Comparison of ENCODE assay signal across 8 mouse cellular contexts in the genomic region with DNA sequence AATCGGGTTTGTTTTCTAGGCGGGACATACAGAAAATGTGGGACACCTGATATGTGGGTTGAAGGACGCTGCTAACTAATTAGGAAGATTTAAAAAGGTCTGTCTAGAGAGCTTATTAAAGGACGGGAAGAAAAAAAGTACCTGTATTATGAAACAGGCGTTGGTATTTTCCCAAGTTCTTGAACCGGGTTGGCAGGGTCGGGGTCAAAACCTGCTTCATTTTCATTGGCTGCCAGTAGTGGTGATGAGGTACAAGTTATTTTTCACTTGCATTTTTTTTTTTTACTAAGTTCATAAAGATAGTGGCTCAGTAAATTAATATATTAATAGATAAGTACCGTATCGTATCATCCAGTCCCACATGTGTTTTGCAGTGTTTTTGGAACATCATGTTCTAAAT. TPM values are rescaled to one million over a fixed set of nuclear protein-coding genes. Genes with fewer than 3 reads are reported as not detected.
DNase-seq lines count a peak whose midpoint lies in the region; ATAC-seq and TF ChIP-seq lines count a peak whose summit lies in the region.

No protein-coding gene starts in this region.

- intact Hi-C loops in left cerebral cortex, postnatal 4 days (cut with DNase I), result no loop called here

- DNase-seq in lung, embryonic 14.5 days, result no peak
- no peak for DNase-seq in lung, postnatal 14 days
- DNase-seq in limb, embryonic 10.5 days (ENCODE audit: low spot score), result no peak
- no peak for DNase-seq in cerebellum, adult 11 months
- no peak for DNase-seq in gastrocnemius, adult 18-20 months (ENCODE audit: low spot score)
- DNase-seq in left cerebral cortex, postnatal 4 days, result no peak

- H3K27ac ChIP-seq in lung, embryonic 14.5 days (ENCODE audit: low read depth), result peak overlapping the region; percentile 80; the same call in 1 of the 2 replicates
- no peak overlapping the region for H3K27ac ChIP-seq in forebrain, embryonic 15.5 days (replicated peaks)
- no peak overlapping the region for H3K27ac ChIP-seq in limb, embryonic 10.5 days
- H3K27ac ChIP-seq in neural tube, embryonic 15.5 days (replicated peaks), result no peak overlapping the region

- no peaks in the 10 kb centered on the region for H3K36me3 ChIP-seq in lung, embryonic 14.5 days (ENCODE audit: insufficient read depth)
- H3K36me3 ChIP-seq in forebrain, embryonic 15.5 days, result no peaks in the 10 kb centered on the region
- H3K36me3 ChIP-seq in limb, embryonic 10.5 days, result no peaks in the 10 kb centered on the region
- H3K36me3 ChIP-seq in neural tube, embryonic 15.5 days, result no peaks in the 10 kb centered on the region

- WGBS in lung, embryonic 14.5 days, result 12% methylated on average over 9 of the region's 9 CpGs
- WGBS in forebrain, embryonic 15.5 days, result 19% methylated on average over 9 of the region's 9 CpGs
- WGBS in limb, embryonic 10.5 days, result 17% methylated on average over 9 of the region's 9 CpGs
- WGBS in neural tube, embryonic 15.5 days, result 18% methylated on average over 9 of the region's 9 CpGs

- no peaks in the 10 kb centered on the region for H3K27me3 ChIP-seq in lung, embryonic 14.5 days (ENCODE audit: insufficient read depth, low read length)
- H3K27me3 ChIP-seq in forebrain, embryonic 15.5 days, result 0 out of 2 replicates have a peak, but pooled peaks cover 4% of the 10 kb centered on the region
- H3K27me3 ChIP-seq in limb, embryonic 10.5 days (ENCODE audit: low read depth, poor library complexity, severe bottlenecking), result peaks cover 22% of the 10 kb centered on the region
- peaks cover 2% of the 10 kb centered on the region; the same call in 1 of the 2 replicates for H3K27me3 ChIP-seq in neural tube, embryonic 15.5 days (replicated peaks)

- peaks cover 9% of the 10 kb centered on the region for H3K4me1 ChIP-seq in lung, embryonic 14.5 days (ENCODE audit: insufficient read depth)
- H3K4me1 ChIP-seq in forebrain, embryonic 15.5 days, result peaks cover 22% of the 10 kb centered on the region
- H3K4me1 ChIP-seq in limb, embryonic 10.5 days, result peaks cover 39% of the 10 kb centered on the region
- peaks cover 28% of the 10 kb centered on the region for H3K4me1 ChIP-seq in neural tube, embryonic 15.5 days

- H3K9ac ChIP-seq in lung, embryonic 14.5 days, result peak overlapping the region; percentile 85
- H3K9ac ChIP-seq in forebrain, embryonic 15.5 days (replicated peaks), result no peak overlapping the region
- peak overlapping the region; percentile 70; the same call in 1 of the 2 replicates for H3K9ac ChIP-seq in neural tube, embryonic 15.5 days (replicated peaks)

- H3K4me2 ChIP-seq in lung, embryonic 14.5 days, result peak overlapping the region; percentile 79
- H3K4me2 ChIP-seq in forebrain, embryonic 15.5 days (replicated peaks), result peak overlapping the region; percentile 90
- peak overlapping the region; percentile 98 for H3K4me2 ChIP-seq in neural tube, embryonic 15.5 days

- no peak for ATAC-seq in lung, embryonic 14.5 days (ENCODE audit: insufficient read depth)
- no peak for ATAC-seq in forebrain, embryonic 15.5 days (replicated peaks)
- ATAC-seq in neural tube, embryonic 15.5 days (ENCODE audit: low FRiP score), result no peak

- H3K4me3 ChIP-seq in lung, embryonic 14.5 days (ENCODE audit: low read depth, low read length), result peak overlapping the region; percentile 84
- H3K4me3 ChIP-seq in forebrain, embryonic 15.5 days, result peak overlapping the region; percentile 54
- H3K4me3 ChIP-seq in limb, embryonic 10.5 days, result peak overlapping the region; percentile 93
- peak overlapping the region; percentile 74 for H3K4me3 ChIP-seq in neural tube, embryonic 15.5 days (replicated peaks)

- no peaks in the 10 kb centered on the region for H3K9me3 ChIP-seq in lung, embryonic 14.5 days (ENCODE audit: low read depth, low read length)
- H3K9me3 ChIP-seq in forebrain, embryonic 15.5 days, result no peaks in the 10 kb centered on the region
- H3K9me3 ChIP-seq in limb, embryonic 10.5 days (replicated peaks), result no peaks in the 10 kb centered on the region
- H3K9me3 ChIP-seq in neural tube, embryonic 15.5 days (replicated peaks), result no peaks in the 10 kb centered on the region

- no peak for TF ChIP-seq CTCF in lung, embryonic 14.5 days (IDR thresholded peaks at IDR 0.05; ENCODE audit: low read depth)

RNA-seq across cellular contexts. Expression of gene Ptpn13, which starts 1.3 kb away (rescaled TPM):
- 15.7 and 16.2 TPM in 2 replicates for polyA plus RNA-seq in lung, embryonic 14.5 days (2014; fragmentation: Nextera tagmentation; extraction: Ambion mirVana)
- 4.4 and 5.1 TPM in 2 replicates for polyA plus RNA-seq in forebrain, embryonic 15.5 days (2015; fragmentation: Nextera tagmentation; extraction: Ambion mirVana)
- polyA plus RNA-seq in limb, embryonic 10.5 days (2016; fragmentation: Nextera tagmentation; extraction: Ambion mirVana), result 10.4 and 11.1 TPM in 2 replicates
- polyA plus RNA-seq in neural tube, embryonic 15.5 days (2015; fragmentation: Nextera tagmentation; extraction: Ambion mirVana), result 3.5 and 5.9 TPM in 2 replicates
- total RNA-seq in gastrocnemius, adult 18-20 months (2021), result 1 to 10 TPM; 1.7 to 2.3 TPM
- 1 to 10 TPM; 8.8 to 8.9 TPM for total RNA-seq in left cerebral cortex, postnatal 4 days (2021)
